Mouse (Mus musculus) ovary, postnatal 14 days (tissue): ENCODE results near the gene Dgcr8.
A peak's percentile ranks its signal among the peaks of the same experiment; 100 is the strongest.

Experiments
- DNase-seq: peaks from one replicate; pipeline ENCODE4 v3.0.0; 2022; ENCODE audit warnings: low spot score

The Dgcr8 gene

DNA sequence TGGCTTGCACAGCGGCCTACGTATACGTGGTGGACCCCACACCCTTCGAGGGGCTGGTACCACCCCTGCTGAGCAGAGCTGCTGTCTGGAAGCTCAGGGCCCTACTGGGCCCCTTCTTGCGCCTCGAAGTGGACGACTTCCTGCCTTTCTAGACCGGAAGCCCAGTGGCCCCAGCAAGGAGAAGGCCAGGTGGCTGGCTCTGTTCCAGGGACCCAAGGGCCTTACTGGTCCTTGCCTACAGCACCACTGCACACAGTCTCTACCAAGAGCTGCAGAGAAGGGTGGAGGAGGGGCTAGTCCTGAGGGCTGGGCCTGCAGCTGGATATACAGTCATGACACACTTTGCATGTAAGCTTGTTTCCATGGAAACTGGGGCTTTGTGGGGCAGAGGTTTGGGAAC lies 69.0 kb downstream of the Dgcr8 start:
- no peak for DNase-seq

DNA sequence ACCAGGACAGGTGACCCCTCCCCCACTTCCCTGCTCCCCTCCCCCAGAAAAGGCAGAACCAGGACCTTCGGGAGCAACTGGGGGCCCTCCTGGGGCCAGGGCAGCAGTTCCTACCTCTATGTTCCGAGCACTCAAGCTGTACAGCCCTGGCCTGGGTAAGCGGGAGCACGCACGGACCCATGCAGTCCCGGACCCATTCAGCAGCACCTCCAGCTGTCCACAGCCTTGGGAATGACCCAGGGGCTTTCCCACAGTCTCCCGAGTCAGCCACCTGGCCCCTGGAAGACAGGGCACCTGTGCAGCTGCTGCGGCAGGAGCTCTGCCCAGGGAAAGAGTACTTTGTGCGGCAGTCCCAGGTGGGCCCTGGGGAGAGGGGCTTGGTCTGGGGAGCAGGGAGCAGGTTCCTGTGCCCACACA lies 70.5 kb downstream of the Dgcr8 start:
- DNase-seq, result no peak

DNA sequence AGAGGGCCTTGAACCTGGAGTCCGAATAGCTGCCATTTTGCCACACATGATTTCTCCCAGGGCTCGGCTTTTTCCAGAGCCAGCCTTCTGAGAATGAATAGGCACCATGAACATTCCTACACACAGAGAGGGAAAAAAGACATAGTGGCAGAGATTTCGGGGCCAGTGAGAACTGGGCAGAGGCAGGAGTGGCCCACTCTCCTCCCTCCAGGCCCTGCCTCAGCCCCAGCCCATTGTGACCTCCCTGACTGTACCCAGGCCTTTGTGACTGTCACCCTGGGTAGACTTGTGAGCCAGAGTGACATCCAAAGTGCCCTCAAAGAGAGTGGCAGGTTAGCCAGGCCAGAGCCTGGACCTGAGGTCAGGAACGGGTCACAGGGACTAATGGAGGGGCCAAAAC lies 71.5 kb downstream of the Dgcr8 start, which contains the start of gene Ccdc188:
Ccdc188 (plus strand) TSS at position 301 of the 400 bp plus-strand sequence.
- no peak for DNase-seq

DNA sequence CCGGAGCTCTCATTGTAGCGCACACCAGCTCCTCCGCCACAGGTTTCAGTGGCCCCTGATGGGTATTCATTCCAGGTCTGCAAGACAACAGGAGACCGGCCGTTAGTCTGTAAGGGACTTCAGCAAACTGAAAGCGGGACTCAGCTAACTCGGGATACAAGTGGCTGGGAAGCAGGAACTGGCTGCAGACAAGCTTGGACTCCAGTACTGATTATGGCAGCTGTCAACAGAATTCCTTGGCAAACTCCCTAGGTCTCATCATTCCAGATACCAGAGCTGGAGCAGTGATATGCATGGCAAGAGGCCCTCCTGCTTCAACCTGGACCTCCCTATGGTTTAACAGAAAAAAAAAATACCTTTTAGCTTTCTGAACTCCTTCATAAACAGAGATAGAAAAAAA lies 74.2 kb downstream of the Dgcr8 start:
- DNase-seq, result no peak

DNA sequence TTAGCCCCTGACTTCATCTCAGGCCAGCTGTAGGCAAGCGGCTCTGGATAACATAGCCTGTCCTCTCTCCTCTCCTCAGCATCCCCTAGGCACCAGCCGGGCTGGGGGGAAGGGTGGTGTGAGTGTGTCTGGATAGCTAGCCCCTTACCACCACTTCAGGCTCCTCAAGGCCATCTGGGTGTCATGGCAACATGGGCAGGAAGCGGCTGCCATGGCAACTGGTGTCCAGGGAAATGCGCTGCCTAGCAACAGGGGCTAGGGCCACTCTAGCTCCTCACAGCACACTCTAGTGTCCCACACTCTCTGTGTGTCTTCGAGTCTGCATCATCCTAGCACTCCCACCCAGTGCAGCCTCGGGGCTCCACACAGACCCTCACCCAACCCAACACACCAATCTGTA lies 75.4 kb downstream of the Dgcr8 start:
- DNase-seq, result no peak

DNA sequence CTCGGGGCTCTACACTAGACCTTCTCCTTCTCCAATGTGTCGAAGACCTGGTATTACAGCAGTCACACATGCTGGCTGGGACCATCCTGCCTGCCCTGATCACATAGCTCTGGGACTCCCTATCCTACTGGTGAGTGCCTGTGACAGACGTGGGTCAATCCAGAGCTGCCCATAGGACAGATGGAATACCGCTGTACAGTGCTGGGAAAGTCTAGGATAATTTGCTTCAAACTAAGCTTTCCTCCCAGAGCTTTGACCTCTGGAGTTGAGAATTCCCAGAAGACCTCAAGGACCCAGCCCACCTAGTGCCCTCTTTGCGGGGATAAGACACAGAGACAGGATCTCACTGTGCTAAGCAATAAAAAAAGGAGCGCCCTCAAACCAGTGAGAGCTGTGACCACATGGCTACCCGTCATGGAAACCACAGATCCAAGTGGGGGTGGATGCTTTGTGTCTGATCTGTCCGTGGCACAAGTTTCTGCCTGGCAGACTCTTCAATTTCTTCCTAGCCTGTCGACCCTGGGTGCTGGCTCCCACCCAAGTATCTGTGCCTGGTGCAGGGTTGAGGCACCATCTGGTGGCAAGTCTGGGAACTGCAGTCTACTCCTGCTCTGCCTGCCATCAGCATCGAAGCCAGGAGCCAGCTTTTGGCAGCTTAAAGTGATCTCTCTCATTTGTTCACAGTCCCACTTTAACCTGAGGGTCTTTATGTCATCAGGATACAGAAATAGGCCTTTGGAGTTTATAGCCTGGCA lies 77.5 kb downstream of the Dgcr8 start:
- peak; percentile 88 for DNase-seq

DNA sequence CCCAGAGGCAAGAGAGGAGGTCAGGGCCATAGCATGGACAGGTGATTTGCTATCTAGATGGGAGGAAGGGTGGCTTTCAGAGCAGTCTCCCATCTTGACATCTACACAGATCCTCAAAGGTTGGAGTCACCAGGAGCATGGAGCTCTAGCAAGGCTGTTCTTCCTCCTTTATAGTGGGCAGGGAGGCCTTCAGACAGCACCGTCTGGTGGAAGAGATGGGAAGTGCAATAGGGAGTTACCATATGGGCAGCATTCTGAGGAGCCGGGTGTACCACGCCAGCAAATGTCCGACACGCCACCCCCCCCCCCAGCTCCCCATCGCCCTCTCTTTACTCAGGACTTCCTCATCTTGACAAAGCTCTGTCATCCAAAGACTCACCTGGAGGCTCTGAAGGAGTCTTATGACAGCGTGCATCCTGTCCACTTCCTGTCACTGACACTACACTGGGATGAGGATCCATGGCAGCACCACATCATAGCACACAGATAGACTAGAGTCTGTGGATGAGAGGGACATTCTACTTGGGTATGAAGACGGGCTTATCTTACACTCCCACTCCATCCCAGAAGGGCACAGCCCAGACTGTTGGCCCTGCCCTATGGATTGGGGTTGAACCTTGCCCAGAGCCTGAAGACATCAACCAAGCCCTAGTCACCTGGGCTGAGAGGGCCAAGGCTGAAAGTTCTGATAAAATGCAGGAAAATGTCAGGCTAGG lies 78.2 kb downstream of the Dgcr8 start:
- peak; percentile 75 for DNase-seq
